Mouse (Mus musculus) splenic B cell, adult 2 months (primary cell): ENCODE measurements around the gene Svop.

ENCODE experiments used
- DNase-seq: peaks from one replicate; pipeline ENCODE4 v3.0.0-alpha.2; 2011; ENCODE audit warnings: low read depth, low spot score
- H3K27me3 ChIP-seq: 2 replicates; pipeline ENCODE4 v1.6.1; 2012; ENCODE audit warnings: mild to moderate bottlenecking, low read length, moderate library complexity, mixed read lengths; ENCODE audit not compliant: control insufficient read depth, poor library complexity, insufficient read depth, severe bottlenecking
- H3K36me3 ChIP-seq: 2 replicates; pipeline ENCODE4 v1.6.1; 2012; ENCODE audit warnings: mild to moderate bottlenecking, low read length, moderate library complexity, mixed read lengths; ENCODE audit not compliant: control insufficient read depth, poor library complexity, insufficient read depth, severe bottlenecking

Svop gene

GRCm38 (mm10) chr5:114091057-114091807 is at the start of gene Svop:
Gene Svop, minus strand, starts transcription at chr5:114091570.
- no peaks in the 10 kb centered on the region for H3K27me3 ChIP-seq
- H3K36me3 ChIP-seq = no peaks in the 10 kb centered on the region
- DNase-seq = peak; percentile 41

GRCm38 (mm10) chr5:114139175-114139574 is 47.8 kb upstream of the Svop start:
- H3K36me3 ChIP-seq = peaks cover 4% of the 10 kb centered on the region; the same call in 1 of the 2 replicates
- no peak for DNase-seq
- no peaks in the 10 kb centered on the region for H3K27me3 ChIP-seq

- no peaks in the 10 kb centered on the region for H3K27me3 ChIP-seq
- peaks cover 4% of the 10 kb centered on the region; the same call in 1 of the 2 replicates for H3K36me3 ChIP-seq
- DNase-seq = no peak
Measured at GRCm38 (mm10) chr5:114138277-114139164, 47.2 kb upstream of the Svop start.

GRCm38 (mm10) chr5:114137481-114138276 is 46.3 kb upstream of the Svop start:
- Histone ChIP-seq H3K27me3 (no peaks in the 10 kb centered on the region), H3K36me3 (peaks cover 4% of the 10 kb centered on the region; the same call in 1 of the 2 replicates)
- no peak for DNase-seq

- DNase-seq = peak; percentile 34
- Histone ChIP-seq H3K27me3 (no peaks in the 10 kb centered on the region), H3K36me3 (peaks cover 4% of the 10 kb centered on the region; the same call in 1 of the 2 replicates)
Measured at GRCm38 (mm10) chr5:114135516-114135915, 44.1 kb upstream of the Svop start.

GRCm38 (mm10) chr5:114134091-114134534 is 42.7 kb upstream of the Svop start:
- peaks cover 4% of the 10 kb centered on the region; the same call in 1 of the 2 replicates for H3K36me3 ChIP-seq
- H3K27me3 ChIP-seq = no peaks in the 10 kb centered on the region
- no peak for DNase-seq

- Histone ChIP-seq H3K36me3 (0 out of 2 replicates have a peak, but pooled peaks cover 1% of the 10 kb centered on the region), H3K27me3 (no peaks in the 10 kb centered on the region)
- no peak for DNase-seq
Measured at GRCm38 (mm10) chr5:114132841-114133240, 41.5 kb upstream of the Svop start.

- H3K36me3 ChIP-seq = no peaks in the 10 kb centered on the region
- no peaks in the 10 kb centered on the region for H3K27me3 ChIP-seq
- DNase-seq = peak; percentile 87
Measured at GRCm38 (mm10) chr5:114131521-114131840, 40.1 kb upstream of the Svop start.

GRCm38 (mm10) chr5:114130698-114131520 is 39.5 kb upstream of the Svop start:
- H3K27me3 ChIP-seq = no peaks in the 10 kb centered on the region
- peak; percentile 94 for DNase-seq
- no peaks in the 10 kb centered on the region for H3K36me3 ChIP-seq

GRCm38 (mm10) chr5:114130211-114130605 is 38.8 kb upstream of the Svop start, which contains the start of gene Ung:
Gene Ung, plus strand, starts transcription at chr5:114130386.
- Histone ChIP-seq H3K36me3 (no peaks in the 10 kb centered on the region), H3K27me3 (no peaks in the 10 kb centered on the region)
- DNase-seq = peak; percentile 82

- H3K36me3 ChIP-seq = no peaks in the 10 kb centered on the region
- no peaks in the 10 kb centered on the region for H3K27me3 ChIP-seq
- DNase-seq = no peak
Measured at GRCm38 (mm10) chr5:114129550-114130210, 38.3 kb upstream of the Svop start.

- no peaks in the 10 kb centered on the region for H3K27me3 ChIP-seq
- no peaks in the 10 kb centered on the region for H3K36me3 ChIP-seq
- peak; percentile 90 for DNase-seq
Measured at GRCm38 (mm10) chr5:114127374-114128349, 36.3 kb upstream of the Svop start, which contains the start of gene Alkbh2. Gene Alkbh2, minus strand, starts transcription at chr5:114128218.
